Mouse (Mus musculus) adrenal gland, adult (tissue): Measurements from ENCODE around the gene Uggt2.
"Not testable (repeated sequence)": the region's sequence is repeated elsewhere in the genome, so short reads cannot be mapped to it uniquely, and the experiment has no call there.

Experiments
- DNase-seq, 2 experiments: peaks; one replicate each; pipeline ENCODE4 v3.0.0; 2022 to 2023; ENCODE audit warnings: low spot score in 1 of 2; ENCODE audit not compliant: inconsistent age in 2 of 2

The Uggt2 gene

GRCm38 (mm10) chr14:118982429-118983045 lies 116.7 kb downstream of the Uggt2 start:
- DNase-seq: not testable (repeated sequence)

GRCm38 (mm10) chr14:118981711-118982428 lies 117.4 kb downstream of the Uggt2 start:
- not testable (repeated sequence) for DNase-seq

- DNase-seq: no peak
These were observed 118.3 kb downstream of the Uggt2 start for GRCm38 (mm10) chr14:118980890-118981289.

- DNase-seq: no peak
These were observed 118.9 kb downstream of the Uggt2 start for GRCm38 (mm10) chr14:118980358-118980757.

GRCm38 (mm10) chr14:118979571-118980325 lies 119.5 kb downstream of the Uggt2 start:
- DNase-seq: no peak

GRCm38 (mm10) chr14:118977136-118977816 lies 122.0 kb downstream of the Uggt2 start:
- DNase-seq: no peak

- no peak for DNase-seq
These were observed 127.0 kb downstream of the Uggt2 start for GRCm38 (mm10) chr14:118972268-118972667.

GRCm38 (mm10) chr14:118967646-118968045 lies 131.6 kb downstream of the Uggt2 start:
- no peak for DNase-seq

- no peak for DNase-seq
These were observed 133.8 kb downstream of the Uggt2 start for GRCm38 (mm10) chr14:118965356-118966000.

- DNase-seq: no peak
These were observed 141.2 kb downstream of the Uggt2 start for GRCm38 (mm10) chr14:118958010-118958409.

GRCm38 (mm10) chr14:118951912-118952583 lies 147.2 kb downstream of the Uggt2 start:
- peak in 1 of 2 experiments; percentile 55 for DNase-seq

GRCm38 (mm10) chr14:118948841-118949240 lies 150.4 kb downstream of the Uggt2 start:
- no peak for DNase-seq

- DNase-seq: no peak
These were observed 154.5 kb downstream of the Uggt2 start for GRCm38 (mm10) chr14:118944702-118945101.

- peak; percentile 27 to 69 for DNase-seq
These were observed 157.2 kb downstream of the Uggt2 start for GRCm38 (mm10) chr14:118942076-118942475.

- no peak for DNase-seq
These were observed 158.3 kb downstream of the Uggt2 start for GRCm38 (mm10) chr14:118940796-118941495.

- peak; percentile 29 to 67 for DNase-seq
These were observed 160.7 kb downstream of the Uggt2 start for GRCm38 (mm10) chr14:118938551-118938950.

- DNase-seq: peak; percentile 100
These were observed 161.4 kb downstream of the Uggt2 start, which contains the start of gene Dnajc3 for GRCm38 (mm10) chr14:118937533-118938492. TSS of gene Dnajc3 (plus strand) at chr14:118937976.

GRCm38 (mm10) chr14:118936952-118937351 lies 162.3 kb downstream of the Uggt2 start:
- no peak for DNase-seq
